In genomic region chr2:131160671-131161111, GRCm38 (mm10) we compare ENCODE assay signal across 1 mouse cellular context.
TF ChIP-seq lines count a peak whose summit lies in the region.

No protein-coding gene starts in this region.

TF ChIP-seq in CH12.LX, 34 proteins besides CTCF, POLR2A, EP300 and RAD21:
- TF ChIP-seq ZC3H11A (IDR thresholded peaks at IDR 0.05; ENCODE audit: low read depth, low read length) (no peak), HCFC1 (IDR thresholded peaks at IDR 0.05; ENCODE audit: low read depth, low read length) (no peak)
TF ChIP-seq in CH12.LX: peak in this region for 0.
